Mouse (Mus musculus) E14TG2a.4 (cell line): ENCODE measurements around the gene Ccdc138.

Experiments
- H3K27me3 ChIP-seq: 2 replicates; pipeline ENCODE4 v1.6.1; 2014; ENCODE audit warnings: low read length, control low read depth; ENCODE audit not compliant: insufficient read depth
- H3K36me3 ChIP-seq: 2 replicates; pipeline ENCODE4 v1.6.1; 2014; ENCODE audit warnings: low read length, control low read depth; ENCODE audit not compliant: insufficient read depth
- H3K4me1 ChIP-seq: replicated peaks from 2 replicates; pipeline ENCODE4 v1.6.1; 2014; ENCODE audit warnings: low read depth, low read length, control low read depth
- H3K4me3 ChIP-seq: replicated peaks from 2 replicates; pipeline ENCODE4 v1.5.1; 2014; ENCODE audit warnings: mild to moderate bottlenecking, low read length
- H3K9me3 ChIP-seq: 2 replicates; pipeline ENCODE4 v1.6.1; 2014; ENCODE audit warnings: low read length, control low read depth
- CTCF ChIP-seq: conservative IDR thresholded peaks from 2 replicates; pipeline ENCODE4 v1.5.1; 2014; ENCODE audit warnings: low read length
- NANOG ChIP-seq: IDR thresholded peaks from 2 replicates; pipeline ENCODE4 v1.6.1; 2014; ENCODE audit warnings: borderline replicate concordance, low read length, mixed read lengths
- POU5F1 ChIP-seq: IDR thresholded peaks from 2 replicates; pipeline ENCODE4 v1.6.1; 2014; ENCODE audit warnings: low read length, borderline replicate concordance

Ccdc138 gene

GRCm38 (mm10) chr10:58554693-58555387 is 57.1 kb downstream of the Ccdc138 start:
- TF ChIP-seq CTCF, result no peak
- no peak for TF ChIP-seq POU5F1
- TF ChIP-seq NANOG, result no peak
- H3K27me3 ChIP-seq, result no peaks in the 10 kb centered on the region
- H3K4me3 ChIP-seq, result no peak overlapping the region
- H3K36me3 ChIP-seq, result peaks cover 13% of the 10 kb centered on the region
- H3K9me3 ChIP-seq, result no peaks in the 10 kb centered on the region
- H3K4me1 ChIP-seq, result peaks cover 3% of the 10 kb centered on the region; the same call in 1 of the 2 replicates

- Histone ChIP-seq H3K9me3 (no peaks in the 10 kb centered on the region), H3K4me3 (no peak overlapping the region), H3K36me3 (peaks cover 6% of the 10 kb centered on the region; the same call in 1 of the 2 replicates), H3K4me1 (peaks cover 3% of the 10 kb centered on the region; the same call in 1 of the 2 replicates), H3K27me3 (no peaks in the 10 kb centered on the region)
- TF ChIP-seq CTCF, result peak; percentile 77
- no peak for TF ChIP-seq NANOG
- TF ChIP-seq POU5F1, result no peak
Observed at GRCm38 (mm10) chr10:58559098-58559497, 61.4 kb downstream of the Ccdc138 start.

- no peaks in the 10 kb centered on the region for H3K27me3 ChIP-seq
- H3K4me3 ChIP-seq, result no peak overlapping the region
- TF ChIP-seq CTCF (peak; percentile 83), POU5F1 (no peak)
Observed at GRCm38 (mm10) chr10:58559901-58560300, 62.2 kb downstream of the Ccdc138 start.

DNA sequence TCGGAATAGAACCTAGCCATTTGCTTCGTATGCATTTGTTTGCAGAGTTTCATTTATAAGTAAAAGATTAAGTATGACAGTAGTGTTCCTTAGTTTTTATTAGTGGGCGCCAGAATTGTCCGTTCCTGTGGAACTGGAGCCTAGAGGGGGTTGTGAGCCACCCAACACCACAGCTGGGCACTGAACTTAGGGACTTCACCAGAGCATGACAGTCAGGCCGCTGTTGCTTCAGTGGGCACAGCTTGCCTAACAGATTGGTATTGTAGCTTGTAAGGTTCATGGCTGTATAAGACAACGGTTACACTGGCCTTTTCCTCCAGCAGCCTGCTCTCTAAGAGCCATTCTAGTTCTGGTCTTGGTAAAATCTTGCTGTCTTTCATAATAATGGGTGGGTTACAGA is 62.8 kb downstream of the Ccdc138 start:
- H3K27me3 ChIP-seq, result no peaks in the 10 kb centered on the region
- no peak overlapping the region for H3K4me3 ChIP-seq
- peaks cover 3% of the 10 kb centered on the region; the same call in 1 of the 2 replicates for H3K4me1 ChIP-seq
- no peak for TF ChIP-seq POU5F1
- no peak for TF ChIP-seq CTCF
- TF ChIP-seq NANOG, result no peak
- H3K9me3 ChIP-seq, result no peaks in the 10 kb centered on the region
- peaks cover 4% of the 10 kb centered on the region; the same call in 1 of the 2 replicates for H3K36me3 ChIP-seq

More at GRCm38 (mm10) chr10:58559901-58560300, 62.2 kb downstream of the Ccdc138 start:
- Histone ChIP-seq H3K36me3 (peaks cover 6% of the 10 kb centered on the region; the same call in 1 of the 2 replicates), H3K9me3 (no peaks in the 10 kb centered on the region), H3K4me1 (peaks cover 3% of the 10 kb centered on the region; the same call in 1 of the 2 replicates)

- H3K9me3 ChIP-seq, result 0 out of 2 replicates have a peak, but pooled peaks cover 4% of the 10 kb centered on the region
- TF ChIP-seq POU5F1, result no peak
- no peak for TF ChIP-seq CTCF
- no peak for TF ChIP-seq NANOG
- H3K4me1 ChIP-seq, result no peaks in the 10 kb centered on the region
- no peak overlapping the region for H3K4me3 ChIP-seq
- H3K36me3 ChIP-seq, result no peaks in the 10 kb centered on the region
- H3K27me3 ChIP-seq, result no peaks in the 10 kb centered on the region
Observed at GRCm38 (mm10) chr10:58585427-58586223, 87.9 kb downstream of the Ccdc138 start.

DNA sequence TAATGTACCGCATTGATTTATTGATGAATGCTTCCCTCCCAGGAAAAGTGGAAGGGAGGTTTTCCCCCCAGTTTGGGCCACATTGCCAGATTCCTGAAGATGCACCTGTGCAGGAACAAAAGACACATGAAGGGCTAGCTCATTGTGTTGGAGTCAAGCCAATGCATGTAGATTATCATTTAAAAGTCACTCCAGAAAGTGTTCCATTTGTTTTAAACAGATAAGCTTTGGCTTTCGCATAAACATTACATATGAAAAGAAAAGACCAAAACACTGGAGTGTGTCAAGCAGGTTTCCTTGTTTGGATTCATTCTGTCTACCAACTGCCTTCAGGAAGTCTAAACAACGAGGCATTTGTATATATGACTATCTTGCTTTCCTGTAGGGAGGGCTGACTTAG is 96.7 kb downstream of the Ccdc138 start:
- Histone ChIP-seq H3K27me3 (no peaks in the 10 kb centered on the region), H3K4me3 (no peak overlapping the region), H3K4me1 (peaks cover 19% of the 10 kb centered on the region), H3K36me3 (no peaks in the 10 kb centered on the region), H3K9me3 (peaks cover 18% of the 10 kb centered on the region)
- TF ChIP-seq CTCF (no peak), NANOG (0 out of 2 replicates have a peak, but pooled peaks have one; percentile 35)

DNA sequence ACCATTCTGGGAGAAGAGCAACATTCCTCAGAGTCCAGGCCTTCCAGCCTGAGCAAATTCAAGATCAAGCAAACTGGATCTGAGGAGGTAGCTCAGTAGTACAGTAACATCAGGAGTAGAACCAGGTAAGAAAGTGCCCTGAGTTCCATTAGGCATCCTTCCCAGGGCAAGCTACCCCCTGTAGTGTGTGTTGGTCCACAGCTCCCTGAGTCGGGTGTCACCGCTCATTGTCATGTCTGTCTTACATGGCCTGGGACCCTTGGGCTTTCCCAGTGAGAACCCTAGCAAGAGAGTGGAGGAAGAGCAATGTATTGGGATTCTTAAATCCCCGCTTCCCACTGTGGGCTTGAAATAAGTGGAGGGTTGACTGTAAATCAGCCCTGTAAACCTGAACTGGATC is 97.4 kb downstream of the Ccdc138 start:
- TF ChIP-seq CTCF, result no peak
- TF ChIP-seq POU5F1, result no peak
- TF ChIP-seq NANOG, result no peak
- no peaks in the 10 kb centered on the region for H3K36me3 ChIP-seq
- H3K9me3 ChIP-seq, result peaks cover 18% of the 10 kb centered on the region
- no peaks in the 10 kb centered on the region for H3K27me3 ChIP-seq
- H3K4me3 ChIP-seq, result no peak overlapping the region
- peaks cover 25% of the 10 kb centered on the region for H3K4me1 ChIP-seq

- Histone ChIP-seq H3K27me3 (no peaks in the 10 kb centered on the region), H3K4me3 (no peak overlapping the region), H3K36me3 (no peaks in the 10 kb centered on the region), H3K4me1 (peaks cover 31% of the 10 kb centered on the region), H3K9me3 (peaks cover 12% of the 10 kb centered on the region)
- no peak for TF ChIP-seq NANOG
- no peak for TF ChIP-seq POU5F1
- TF ChIP-seq CTCF, result no peak
Observed at GRCm38 (mm10) chr10:58595821-58596220, 98.1 kb downstream of the Ccdc138 start.
